Mouse (Mus musculus): ENCODE measurements around the gene Plekhh2. TPM values are rescaled to one million over a fixed set of nuclear protein-coding genes. Genes with fewer than 3 reads are reported as not detected.

Plekhh2 gene
- total and polyA plus RNA-seq, 3 experiments, result 1.4 to 2.0 (median 1.7) TPM

- Histone ChIP-seq H3K9ac (ENCODE audit: low read depth, low read length) (no peak overlapping the region), H3K27me3 (ENCODE audit: control insufficient read depth, insufficient read depth, low read length) (no peaks in the 10 kb centered on the region), H3K27ac (no peak overlapping the region), H3K79me2 (replicated peaks; ENCODE audit: control insufficient read depth, insufficient read depth, low read length) (no peaks in the 10 kb centered on the region), H3K36me3 (ENCODE audit: control insufficient read depth, insufficient read depth, low read length) (peaks cover 6% of the 10 kb centered on the region), H3K4me1 (ENCODE audit: control insufficient read depth, insufficient read depth, low read length) (peaks cover 3% of the 10 kb centered on the region; the same call in 1 of the 2 replicates), H3K4me3 (no peak overlapping the region)
- intact Hi-C loops (cut with DNase I), result no loop called here
- no peak for TF ChIP-seq POLR2A (IDR thresholded peaks at IDR 0.05; ENCODE audit: insufficient read depth, low read depth, low read length)
- no peak for TF ChIP-seq EP300 (IDR thresholded peaks at IDR 0.05; ENCODE audit: insufficient read depth, low read depth, low read length)
- TF ChIP-seq CTCF (IDR thresholded peaks at IDR 0.05), result no peak
- no peak for DNase-seq
- 77% methylated on average over 9 of the region's 9 CpGs for WGBS
Measured at GRCm38 (mm10) chr17:84600051-84600983, 88.6 kb downstream of the Plekhh2 start.

DNA sequence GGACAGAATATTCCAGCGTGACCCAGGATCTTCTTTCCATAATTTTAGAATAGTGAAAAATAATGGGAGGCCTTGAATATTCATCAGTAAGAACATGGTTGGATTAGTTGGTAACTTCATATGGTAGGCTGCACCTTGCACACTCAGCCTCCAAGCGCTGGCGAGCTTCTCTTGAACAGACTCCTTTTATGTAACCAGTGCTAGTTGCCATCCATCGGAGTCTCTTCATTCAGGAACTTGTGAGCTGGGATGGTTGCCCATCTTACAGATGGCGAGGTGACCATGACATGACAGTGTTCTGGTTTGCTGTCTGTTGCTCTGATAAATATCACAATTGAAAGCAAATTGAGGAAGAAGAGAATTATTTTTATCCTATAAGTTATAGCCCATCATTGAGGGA is 90.1 kb downstream of the Plekhh2 start:
- H3K9ac ChIP-seq (ENCODE audit: low read depth, low read length), result no peak overlapping the region
- peaks cover 3% of the 10 kb centered on the region; the same call in 1 of the 2 replicates for H3K4me1 ChIP-seq (ENCODE audit: control insufficient read depth, insufficient read depth, low read length)
- intact Hi-C loops (cut with DNase I), result no loop called here
- 96% methylated on average over 5 of the region's 5 CpGs for WGBS
- peaks cover 6% of the 10 kb centered on the region for H3K36me3 ChIP-seq (ENCODE audit: control insufficient read depth, insufficient read depth, low read length)
- TF ChIP-seq POLR2A (IDR thresholded peaks at IDR 0.05; ENCODE audit: insufficient read depth, low read depth, low read length), result no peak
- no peak for TF ChIP-seq EP300 (IDR thresholded peaks at IDR 0.05; ENCODE audit: insufficient read depth, low read depth, low read length)
- TF ChIP-seq CTCF (IDR thresholded peaks at IDR 0.05), result no peak
- no peak for DNase-seq
- H3K4me3 ChIP-seq, result no peak overlapping the region
- H3K79me2 ChIP-seq (replicated peaks; ENCODE audit: control insufficient read depth, insufficient read depth, low read length), result no peaks in the 10 kb centered on the region
- no peaks in the 10 kb centered on the region for H3K27me3 ChIP-seq (ENCODE audit: control insufficient read depth, insufficient read depth, low read length)
- no peak overlapping the region for H3K27ac ChIP-seq

DNA sequence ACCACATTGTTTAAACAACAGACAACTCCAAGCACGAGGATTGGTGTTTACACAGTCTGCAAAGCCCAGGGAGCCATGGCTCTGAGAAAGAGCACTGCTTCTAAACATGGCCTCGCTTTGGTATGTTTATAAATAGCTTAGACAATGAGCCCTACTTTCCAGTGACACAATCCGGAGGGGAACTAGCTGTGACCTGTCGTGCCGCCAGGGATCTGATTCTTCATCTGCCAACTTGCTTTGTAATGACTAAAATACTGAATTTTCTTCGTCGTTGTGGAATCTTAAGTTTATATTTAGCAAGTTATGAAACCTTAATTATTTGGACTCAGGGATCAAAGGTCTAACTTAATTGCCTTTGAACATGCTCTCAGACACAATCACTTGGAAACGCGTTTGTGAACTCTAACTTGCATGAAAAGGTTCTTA is 91.5 kb downstream of the Plekhh2 start:
- peaks cover 3% of the 10 kb centered on the region; the same call in 1 of the 2 replicates for H3K4me1 ChIP-seq (ENCODE audit: control insufficient read depth, insufficient read depth, low read length)
- H3K36me3 ChIP-seq (ENCODE audit: control insufficient read depth, insufficient read depth, low read length), result peaks cover 6% of the 10 kb centered on the region
- TF ChIP-seq POLR2A (IDR thresholded peaks at IDR 0.05; ENCODE audit: insufficient read depth, low read depth, low read length), result no peak
- TF ChIP-seq CTCF (IDR thresholded peaks at IDR 0.05), result no peak
- TF ChIP-seq EP300 (IDR thresholded peaks at IDR 0.05; ENCODE audit: insufficient read depth, low read depth, low read length), result 0 out of 2 replicates have a peak, but pooled peaks have one; percentile 11
- H3K27me3 ChIP-seq (ENCODE audit: control insufficient read depth, insufficient read depth, low read length), result no peaks in the 10 kb centered on the region
- H3K9ac ChIP-seq (ENCODE audit: low read depth, low read length), result no peak overlapping the region
- WGBS, result 23% methylated on average over 9 of the region's 9 CpGs
- H3K4me3 ChIP-seq, result no peak overlapping the region
- H3K27ac ChIP-seq, result peak overlapping the region; percentile 44
- DNase-seq, result no peak
- no peaks in the 10 kb centered on the region for H3K79me2 ChIP-seq (replicated peaks; ENCODE audit: control insufficient read depth, insufficient read depth, low read length)
- intact Hi-C loops (cut with DNase I), result no loop called here

DNA sequence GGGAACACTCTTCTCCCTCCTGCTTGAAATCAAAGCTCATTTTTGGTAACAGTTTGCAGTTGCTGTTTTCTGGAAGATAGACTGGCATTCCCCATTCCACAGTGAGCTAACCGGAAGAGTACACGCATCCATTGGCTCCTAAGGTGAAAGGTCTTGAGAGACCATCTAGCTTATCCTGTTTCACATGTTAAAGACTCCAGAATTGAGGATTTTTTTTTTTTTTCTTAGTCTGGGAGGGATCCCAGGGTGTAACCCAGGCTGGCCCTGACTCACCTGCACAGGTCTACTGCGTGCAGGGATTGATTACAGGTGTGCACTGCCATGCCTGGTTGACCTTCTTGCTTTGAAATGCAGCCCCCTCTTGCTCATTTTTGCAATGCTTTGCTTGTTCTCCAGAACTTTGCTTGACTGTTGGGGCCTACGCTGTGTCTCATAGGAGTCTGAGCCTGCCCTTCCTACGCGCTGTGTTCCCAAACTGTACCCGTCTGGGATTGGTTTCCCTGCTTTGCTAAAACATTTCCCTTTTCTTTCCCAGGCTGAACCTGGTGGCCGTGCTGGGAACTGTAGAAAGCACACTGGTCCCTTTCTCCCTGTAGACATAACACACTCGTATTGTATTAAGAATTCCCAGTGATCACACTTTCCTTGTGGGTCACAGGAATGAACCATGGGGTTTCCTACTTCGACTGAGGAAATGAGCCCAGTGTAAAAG is 92.2 kb downstream of the Plekhh2 start:
- H3K4me1 ChIP-seq (ENCODE audit: control insufficient read depth, insufficient read depth, low read length), result peaks cover 3% of the 10 kb centered on the region; the same call in 1 of the 2 replicates
- H3K4me3 ChIP-seq, result no peak overlapping the region
- intact Hi-C loops (cut with DNase I), result no loop called here
- no peak overlapping the region for H3K9ac ChIP-seq (ENCODE audit: low read depth, low read length)
- H3K79me2 ChIP-seq (replicated peaks; ENCODE audit: control insufficient read depth, insufficient read depth, low read length), result no peaks in the 10 kb centered on the region
- no peak overlapping the region for H3K27ac ChIP-seq
- WGBS, result 93% methylated on average over 10 of the region's 10 CpGs
- no peaks in the 10 kb centered on the region for H3K27me3 ChIP-seq (ENCODE audit: control insufficient read depth, insufficient read depth, low read length)
- 0 out of 2 replicates have a peak, but pooled peaks have one; percentile 5 for TF ChIP-seq CTCF (IDR thresholded peaks at IDR 0.05)
- TF ChIP-seq POLR2A (IDR thresholded peaks at IDR 0.05; ENCODE audit: insufficient read depth, low read depth, low read length), result no peak
- DNase-seq, result no peak
- H3K36me3 ChIP-seq (ENCODE audit: control insufficient read depth, insufficient read depth, low read length), result peaks cover 6% of the 10 kb centered on the region

GRCm38 (mm10) chr17:84606976-84607375 is 95.3 kb downstream of the Plekhh2 start:
- 48% methylated on average over 13 of the region's 13 CpGs for WGBS
- H3K79me2 ChIP-seq (replicated peaks; ENCODE audit: control insufficient read depth, insufficient read depth, low read length), result no peaks in the 10 kb centered on the region
- peaks cover 6% of the 10 kb centered on the region for H3K36me3 ChIP-seq (ENCODE audit: control insufficient read depth, insufficient read depth, low read length)
- no peak overlapping the region for H3K27ac ChIP-seq
- H3K4me1 ChIP-seq (ENCODE audit: control insufficient read depth, insufficient read depth, low read length), result peaks cover 3% of the 10 kb centered on the region; the same call in 1 of the 2 replicates
- H3K9ac ChIP-seq (ENCODE audit: low read depth, low read length), result no peak overlapping the region
- H3K4me3 ChIP-seq, result no peak overlapping the region
- intact Hi-C loops (cut with DNase I), result no loop called here
- no peaks in the 10 kb centered on the region for H3K27me3 ChIP-seq (ENCODE audit: control insufficient read depth, insufficient read depth, low read length)
- no peak for DNase-seq
- no peak for TF ChIP-seq EP300 (IDR thresholded peaks at IDR 0.05; ENCODE audit: insufficient read depth, low read depth, low read length)
- no peak for TF ChIP-seq CTCF (IDR thresholded peaks at IDR 0.05)
- TF ChIP-seq POLR2A (IDR thresholded peaks at IDR 0.05; ENCODE audit: insufficient read depth, low read depth, low read length), result no peak

Data from heart, adult 2 months (tissue).